Mouse (Mus musculus): ENCODE results near the gene Iqcf1.

Iqcf1 gene

GRCm38 (mm10) chr9:106499667-106500066 lies at the start of gene Iqcf1:
TSS of gene Iqcf1 (plus strand) at chr9:106499967.
- DNase-seq (ENCODE audit: low spot score): no peak

- DNase-seq (ENCODE audit: low spot score): no peak
These were observed 49.1 kb upstream of the Iqcf1 start for GRCm38 (mm10) chr9:106450661-106451060.

- no peak for DNase-seq (ENCODE audit: low spot score)
These were observed 48.5 kb upstream of the Iqcf1 start for GRCm38 (mm10) chr9:106451298-106451697.

DNA sequence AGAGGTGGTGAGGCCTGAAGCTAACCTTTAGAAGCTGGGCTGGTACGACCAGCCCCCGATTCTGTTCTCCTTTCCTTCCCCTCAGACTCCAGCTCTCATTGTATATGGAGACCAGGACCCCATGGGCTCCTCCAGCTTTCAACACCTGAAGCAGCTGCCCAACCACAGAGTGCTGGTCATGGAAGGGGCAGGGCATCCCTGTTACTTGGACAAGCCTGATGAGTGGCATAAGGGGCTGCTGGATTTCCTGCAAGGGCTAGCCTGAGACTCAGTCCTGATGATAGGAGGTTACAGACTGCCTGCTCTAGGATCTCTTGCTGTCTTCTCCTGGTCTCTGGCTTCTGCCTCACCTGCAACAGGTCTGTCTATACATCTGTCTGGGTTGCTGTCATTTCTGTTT lies 47.9 kb upstream of the Iqcf1 start:
- DNase-seq (ENCODE audit: low spot score): no peak

DNA sequence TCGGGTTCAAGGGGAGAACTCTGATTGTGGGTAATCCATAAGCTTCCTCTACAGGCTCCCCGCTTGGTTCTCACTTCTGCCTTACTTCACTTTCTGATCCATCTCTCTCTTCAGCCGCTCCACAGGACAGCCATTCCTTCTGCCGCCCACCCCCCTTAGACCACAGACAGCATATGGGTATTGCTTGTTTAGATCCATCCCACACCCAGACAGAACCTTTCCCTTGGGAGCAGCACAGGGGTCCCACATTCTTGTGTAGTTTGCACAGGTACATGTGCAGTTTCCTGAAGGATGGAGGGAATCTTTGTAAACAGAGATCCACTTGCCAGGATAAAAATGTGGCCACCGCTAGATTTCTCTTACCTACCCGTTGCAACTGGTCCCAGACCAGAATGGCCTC lies 47.4 kb upstream of the Iqcf1 start:
- no peak for DNase-seq (ENCODE audit: low spot score)

DNA sequence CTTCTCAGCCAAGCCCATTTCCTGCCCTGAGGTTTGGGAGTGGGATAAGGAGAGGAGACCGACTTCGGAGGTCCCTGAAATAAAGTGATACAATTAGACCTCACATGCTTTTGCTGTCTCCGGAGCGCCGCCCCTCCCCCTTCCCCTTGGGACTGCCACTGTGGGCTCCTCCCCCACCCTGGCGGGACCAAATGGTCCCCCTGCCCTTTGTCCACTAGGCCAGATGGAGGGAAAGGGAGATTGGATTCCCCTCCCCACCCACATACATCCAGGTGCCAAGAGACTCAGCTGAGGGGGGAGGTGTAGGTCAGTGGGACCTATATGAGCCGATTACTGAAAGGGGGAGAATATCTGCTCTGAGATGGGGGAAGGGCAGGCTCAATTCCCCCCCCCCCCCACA lies 46.9 kb upstream of the Iqcf1 start:
- no peak for DNase-seq (ENCODE audit: low spot score)

DNA sequence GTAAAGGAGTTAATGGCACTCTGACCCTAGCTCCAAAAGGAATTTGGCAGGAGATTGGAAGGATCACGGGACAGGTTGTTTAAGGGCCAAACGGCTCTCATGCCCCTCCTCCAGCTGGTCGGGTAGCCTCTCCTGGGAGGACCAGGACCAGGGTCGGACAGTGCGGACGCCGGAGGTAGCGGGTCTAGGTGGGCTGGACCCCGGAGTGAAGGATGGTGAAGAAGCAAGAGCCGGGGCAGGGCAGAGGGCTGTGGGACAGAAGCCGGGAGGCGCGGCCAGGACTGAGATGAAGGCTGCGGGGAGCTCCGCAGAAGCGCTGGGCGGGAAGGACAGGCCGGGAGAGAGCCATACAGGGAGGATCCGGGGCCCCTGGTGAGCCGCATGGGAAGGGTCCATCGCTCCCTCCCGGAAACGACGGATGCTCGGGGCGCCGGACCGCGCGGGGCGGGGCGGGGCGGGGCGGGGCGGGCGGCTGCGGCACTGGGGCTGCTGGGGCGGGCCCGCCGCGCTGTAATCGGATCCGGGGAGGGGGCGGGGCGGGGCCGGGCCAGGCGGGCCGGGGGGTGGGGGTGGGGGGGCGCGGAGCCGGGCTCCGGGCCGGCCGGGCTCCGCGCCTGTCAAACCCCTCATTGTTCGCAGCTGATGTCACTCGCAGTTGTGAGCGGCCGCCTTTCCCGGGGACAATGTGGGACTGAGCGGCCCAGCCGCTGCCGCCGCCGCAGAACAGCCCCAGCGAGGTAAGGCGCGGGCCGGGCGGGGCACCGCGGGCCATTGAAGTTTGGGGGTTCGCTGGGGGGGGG lies 46.3 kb upstream of the Iqcf1 start, which contains the start of gene Pcbp4:
Pcbp4 (plus strand) TSS at position 21 of the 800 bp plus-strand sequence.
- DNase-seq (ENCODE audit: low spot score): no peak

GRCm38 (mm10) chr9:106454071-106454761 lies 45.6 kb upstream of the Iqcf1 start:
- no peak for DNase-seq (ENCODE audit: low spot score)

GRCm38 (mm10) chr9:106454888-106455681 lies 44.7 kb upstream of the Iqcf1 start:
- no peak for DNase-seq (ENCODE audit: low spot score)

DNA sequence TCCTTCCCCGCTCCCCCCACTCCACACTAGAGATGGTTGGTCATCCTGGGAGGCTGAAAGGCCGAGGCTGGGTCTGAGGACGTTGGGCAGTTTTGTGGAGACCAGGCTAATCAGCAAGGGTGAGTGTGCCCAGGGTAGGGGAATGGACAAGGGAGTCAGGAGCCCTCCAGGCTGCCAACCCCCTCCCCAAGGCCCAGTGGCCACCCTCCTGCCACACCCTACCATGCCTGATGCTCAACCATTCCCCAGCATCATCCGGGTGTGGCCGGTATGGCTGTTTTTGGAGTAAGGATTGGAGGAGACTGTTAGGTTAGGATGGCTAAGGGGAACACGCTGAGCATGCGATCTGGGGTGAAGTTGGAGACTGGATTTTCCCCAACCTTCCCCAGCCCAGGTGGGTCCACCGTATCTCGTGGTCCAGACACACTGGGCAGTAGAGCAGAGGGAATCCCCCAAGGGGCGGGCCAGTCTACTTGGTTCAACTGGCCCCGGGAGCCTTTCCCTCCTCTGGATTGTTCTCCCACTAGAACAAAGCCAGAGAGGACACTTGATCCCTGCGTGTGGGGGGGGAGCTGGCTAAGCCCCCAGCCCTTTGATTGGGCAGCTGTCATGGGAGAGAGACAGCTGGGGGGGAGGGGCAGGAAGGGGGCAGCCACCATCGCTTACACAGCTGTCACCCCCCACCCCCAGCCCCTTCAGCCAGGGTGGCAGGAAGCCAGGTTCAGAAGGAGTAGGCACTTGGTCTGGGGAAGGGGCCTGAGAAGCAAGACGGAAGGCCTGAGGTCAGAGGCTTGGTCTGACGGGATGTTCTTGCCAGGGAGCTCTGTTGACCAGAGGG lies 43.2 kb upstream of the Iqcf1 start:
- DNase-seq (ENCODE audit: low spot score): no peak

GRCm38 (mm10) chr9:106457163-106457559 lies 42.6 kb upstream of the Iqcf1 start:
- no peak for DNase-seq (ENCODE audit: low spot score)

GRCm38 (mm10) chr9:106457920-106458319 lies 41.8 kb upstream of the Iqcf1 start:
- DNase-seq (ENCODE audit: low spot score): no peak

- no peak for DNase-seq (ENCODE audit: low spot score)
These were observed 39.8 kb upstream of the Iqcf1 start for GRCm38 (mm10) chr9:106459946-106460345.

- DNase-seq (ENCODE audit: low spot score): no peak
These were observed 39.3 kb upstream of the Iqcf1 start for GRCm38 (mm10) chr9:106460401-106461025.

DNA sequence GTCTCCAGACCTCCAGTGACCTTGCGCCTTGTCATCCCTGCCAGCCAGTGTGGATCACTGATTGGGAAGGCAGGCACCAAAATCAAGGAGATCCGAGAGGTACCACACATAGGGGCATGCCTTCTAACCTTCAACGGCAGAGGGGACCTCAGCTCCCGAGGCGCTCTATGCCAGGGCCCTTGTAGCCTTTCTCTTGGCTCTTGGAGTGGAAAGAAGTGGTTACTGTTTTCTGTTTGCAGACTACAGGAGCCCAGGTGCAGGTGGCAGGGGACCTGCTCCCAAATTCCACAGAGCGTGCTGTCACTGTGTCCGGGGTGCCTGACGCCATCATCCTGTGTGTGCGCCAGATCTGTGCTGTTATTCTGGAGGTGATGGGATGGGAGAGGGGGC lies 38.7 kb upstream of the Iqcf1 start:
- DNase-seq (ENCODE audit: low spot score): no peak

GRCm38 (mm10) chr9:106461641-106462429 lies 37.9 kb upstream of the Iqcf1 start:
- DNase-seq (ENCODE audit: low spot score): no peak

- no peak for DNase-seq (ENCODE audit: low spot score)
These were observed 37.4 kb upstream of the Iqcf1 start for GRCm38 (mm10) chr9:106462430-106462800.

GRCm38 (mm10) chr9:106463122-106464063 lies 36.4 kb upstream of the Iqcf1 start:
- no peak for DNase-seq (ENCODE audit: low spot score)
